Mouse (Mus musculus): ENCODE measurements at regions not wholly inside any gene's neighbourhood (a gene's known extent, or its start where the extent isn't known, plus 50 kb on each side); places are given as distances from the start of the nearest gene placed in this dataset.

GRCm38 (mm10) chr6:100347481-100347880, 60.2 kb upstream of the Rybp start:
- no peak for DNase-seq (ENCODE audit: low read depth, low spot score)
- 86% methylated on average over 7 of the region's 7 CpGs for WGBS

- no peak for DNase-seq (ENCODE audit: low read depth, low spot score)
- WGBS: 83% methylated on average over 3 of the region's 3 CpGs
Observed at GRCm38 (mm10) chr6:100345073-100345472, 57.8 kb upstream of the Rybp start.

GRCm38 (mm10) chr6:100341305-100342290, 54.3 kb upstream of the Rybp start:
- no peak for DNase-seq (ENCODE audit: low read depth, low spot score)
- WGBS: 78% methylated on average over 13 of the region's 13 CpGs

- DNase-seq (ENCODE audit: low read depth, low spot score): no peak
- whole genome bisulfite sequencing: 92% methylated on average over 4 of the region's 4 CpGs
Observed at GRCm38 (mm10) chr6:100338291-100338690, 51.0 kb upstream of the Rybp start.
